Comparison of ENCODE assay signal across 17 mouse cellular contexts in the genomic region with DNA sequence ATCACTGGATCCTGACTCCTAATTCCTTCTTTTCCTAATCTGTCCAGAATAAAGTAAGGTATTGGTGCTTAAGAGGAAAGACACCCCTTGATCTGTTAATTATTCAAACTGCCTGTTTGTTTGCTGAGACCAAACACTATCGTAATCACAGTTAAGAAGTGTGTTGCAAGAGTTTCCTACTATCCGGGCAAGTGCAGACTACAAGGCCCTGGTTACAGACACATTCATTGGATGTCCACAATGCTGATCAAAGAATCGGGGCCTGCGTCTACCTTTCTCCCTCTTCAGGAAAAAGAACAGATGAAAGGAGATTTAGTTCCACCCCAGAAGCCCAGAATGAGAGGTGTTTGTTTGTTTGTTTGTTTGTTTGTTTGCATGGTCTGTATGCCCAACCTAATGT. TPM values are rescaled to one million over a fixed set of nuclear protein-coding genes. Genes with fewer than 3 reads are reported as not detected.
"Had no signal": no experiment of that assay in that cellular context is flagged by ENCODE, and none has a peak within 500 bp of the region (broad histone marks: within the 10 kb centered on the region; RNA-seq: fewer than 3 reads in every experiment).

No protein-coding gene starts in this region.

- H3K4me2 ChIP-seq: midbrain, embryonic 11.5 days had no signal

- H3K27ac ChIP-seq: liver, embryonic 14.5 days; macrophage had no signal

- H3K9ac ChIP-seq: liver, embryonic 14.5 days had no signal

- DNase-seq: kidney, adult 18-20 months; kidney, adult 9 months; kidney, postnatal 14 days; kidney, postnatal 4 days; lung, adult 18-20 months; lung, postnatal 14 days; midbrain, embryonic 14.5 days; thymus, adult 2 months; thymus, postnatal 14 days; thymus, postnatal 4 days had no signal

RNA-seq across cellular contexts. Expression of a gene that starts 20.3 kb away (rescaled TPM):
- total RNA-seq: midbrain, postnatal 0 days had no signal
- polyA plus RNA-seq: liver, adult 2 months; macrophage; neural tube, embryonic 11.5 days; small intestine, adult 2 months; thymus, adult 2 months had no signal
